Mouse (Mus musculus) MEL-GATA-1-ER (cell line): ENCODE data around the gene Emilin3.

Experiments used
- DNase-seq: peaks from one replicate; pipeline ENCODE4 v3.0.0-alpha.2; 2012; ENCODE audit warnings: low read depth; ENCODE audit errors: extremely low read depth

Emilin3 gene

DNA sequence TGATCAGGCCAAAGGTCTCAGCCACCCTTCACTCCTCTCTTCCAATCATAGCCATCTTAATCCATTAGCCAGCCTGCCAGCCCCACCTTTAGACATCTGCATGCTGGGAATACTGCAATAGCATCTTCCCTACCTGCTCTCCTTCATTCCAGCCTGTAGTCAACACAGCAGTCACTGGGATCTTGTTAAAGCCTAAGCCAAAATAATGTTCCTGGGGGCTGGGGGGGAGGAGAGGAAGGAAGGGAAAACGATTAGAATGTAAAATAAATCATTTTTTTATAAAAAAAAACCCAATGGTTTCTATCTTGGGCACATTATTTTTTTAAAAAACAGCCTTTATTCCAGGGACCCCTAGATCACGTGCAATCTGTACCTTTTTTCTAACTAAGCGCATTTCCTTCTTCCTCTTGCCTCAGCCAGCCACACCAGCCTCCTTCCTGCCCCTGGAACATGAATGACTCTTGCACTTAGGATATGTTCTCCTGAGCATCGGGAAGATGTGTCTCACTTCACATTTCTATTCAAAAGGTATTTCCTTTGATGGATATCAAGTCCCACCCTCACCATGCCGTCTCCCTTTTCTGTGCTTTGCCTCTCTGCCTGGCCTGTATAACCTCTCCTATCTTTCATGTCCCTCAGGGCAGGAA lies 37.8 kb downstream of the Emilin3 start:
- no peak for DNase-seq

- peak; percentile 62 for DNase-seq
These were observed 39.2 kb downstream of the Emilin3 start, which contains the start of gene Zhx3 for GRCm38 (mm10) chr2:160872890-160873382. Gene Zhx3 (minus strand): TSS chr2:160872998.

- DNase-seq: no peak
These were observed 39.7 kb downstream of the Emilin3 start for GRCm38 (mm10) chr2:160872395-160872794.

GRCm38 (mm10) chr2:160871310-160871709 lies 40.8 kb downstream of the Emilin3 start:
- no peak for DNase-seq

GRCm38 (mm10) chr2:160869446-160869845 lies 42.7 kb downstream of the Emilin3 start:
- DNase-seq: no peak

- no peak for DNase-seq
These were observed 46.9 kb downstream of the Emilin3 start for GRCm38 (mm10) chr2:160865266-160865665.

DNA sequence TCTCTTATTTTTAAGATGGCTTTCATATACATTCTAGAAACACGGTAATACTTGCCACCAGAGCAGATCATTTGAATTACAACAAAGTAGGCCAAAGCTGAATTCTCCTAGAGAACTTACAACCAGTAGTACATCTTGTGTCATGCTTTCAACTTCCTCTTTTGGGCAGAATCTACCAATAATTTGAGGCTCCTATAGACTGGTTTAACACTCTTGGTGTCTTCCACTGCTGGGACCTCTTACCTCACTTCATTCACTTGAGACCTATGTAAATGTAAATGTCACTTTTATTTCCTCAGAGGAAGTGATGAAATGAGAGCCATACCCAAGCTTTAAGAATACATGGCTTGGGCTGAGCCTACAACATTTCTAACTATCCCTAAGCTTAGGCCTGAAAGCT lies 48.0 kb downstream of the Emilin3 start:
- no peak for DNase-seq

DNA sequence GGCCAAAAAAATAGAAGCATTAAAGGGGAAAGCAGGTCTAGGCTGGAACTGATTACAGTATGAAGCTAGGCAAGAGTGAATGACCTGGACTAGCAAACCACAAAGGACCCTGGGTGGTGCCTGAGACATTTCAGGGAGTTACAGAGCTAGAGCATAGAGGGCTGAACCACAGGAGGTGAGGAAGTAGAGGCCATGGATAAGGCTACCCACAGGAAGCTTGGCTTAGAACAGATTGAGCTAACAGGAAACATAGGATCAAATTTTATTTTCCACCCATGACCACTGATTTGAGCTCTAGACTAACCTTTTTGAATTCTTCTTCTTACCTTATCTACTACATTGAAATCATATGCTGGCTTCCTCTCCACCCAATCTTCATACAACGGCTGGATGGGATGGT lies 51.8 kb downstream of the Emilin3 start:
- peak; percentile 44 for DNase-seq
